Mouse (Mus musculus) heart, postnatal 0 days (tissue): ENCODE measurements at regions not wholly inside any gene's neighbourhood (a gene's known extent, or its start where the extent isn't known, plus 50 kb on each side); places are given as distances from the start of the nearest gene placed in this dataset.

Experiments
- ATAC-seq: fragments of 200-750 bp; cut with Nextera tagmentation; 2 replicates; pipeline ENCODE4 v1.8.0; 2017; ENCODE audit warnings: low read depth, moderate number of reproducible peaks, moderate library complexity; ENCODE audit not compliant: insufficient read depth
- DNase-seq: peaks from one replicate; pipeline ENCODE4 v3.0.0-alpha.2; 2016; ENCODE audit warnings: low spot score
- H3K27ac ChIP-seq: fragments of 300-500 bp; sonication (generic); 2 replicates; pipeline ENCODE4 v1.5.1; 2014; ENCODE audit warnings: low read depth, mild to moderate bottlenecking
- H3K27me3 ChIP-seq: fragments of 300-500 bp; sonication (generic); 2 replicates; pipeline ENCODE4 v1.6.1; 2014; ENCODE audit warnings: low read length, mixed read lengths; ENCODE audit not compliant: control insufficient read depth, insufficient read depth
- H3K36me3 ChIP-seq: fragments of 300-500 bp; sonication (generic); replicated peaks from 2 replicates; pipeline ENCODE4 v1.6.1; 2014; ENCODE audit warnings: low read length, mixed read lengths; ENCODE audit not compliant: control insufficient read depth, insufficient read depth
- H3K4me1 ChIP-seq: fragments of 300-500 bp; sonication (generic); 2 replicates; pipeline ENCODE4 v1.6.1; 2014; ENCODE audit warnings: antibody characterized with exemption; ENCODE audit not compliant: control insufficient read depth, insufficient read depth
- H3K4me2 ChIP-seq: fragments of 300-500 bp; sonication (generic); 2 replicates; pipeline ENCODE4 v1.6.1; 2014; ENCODE audit warnings: low read depth, mild to moderate bottlenecking, low read length, moderate library complexity
- H3K4me3 ChIP-seq: fragments of 300-500 bp; sonication (generic); 2 replicates; pipeline ENCODE4 v1.5.1; 2014; ENCODE audit warnings: low read depth, low read length
- H3K9ac ChIP-seq: fragments of 300-500 bp; sonication (generic); replicated peaks from 2 replicates; pipeline ENCODE4 v1.6.1; 2014; ENCODE audit warnings: low read depth, low read length, mixed read lengths
- H3K9me3 ChIP-seq: fragments of 300-500 bp; sonication (generic); replicated peaks from 2 replicates; pipeline ENCODE4 v1.6.1; 2016; ENCODE audit warnings: low read length; ENCODE audit not compliant: control insufficient read depth
- CTCF ChIP-seq: IDR thresholded peaks from 2 replicates; pipeline ENCODE4 v1.5.1; 2016; ENCODE audit warnings: antibody characterized with exemption, control low read depth, low read depth
- EP300 ChIP-seq: IDR thresholded peaks from 2 replicates; pipeline ENCODE4 v1.6.1; 2016; ENCODE audit warnings: antibody characterized with exemption, low read depth
- WGBS: fragments of 180-500 bp; shearing (Covaris S2); extraction: QIAGEN DNeasy Blood & Tissue Kit; methylation state at CpG from one replicate; pipeline ENCODE4 v1.1.7; 2014; 5-methylcytosine and 5-hydroxymethylcytosine counted together

- no peaks in the 10 kb centered on the region for H3K4me1 ChIP-seq
- no peak overlapping the region for H3K9ac ChIP-seq
- TF ChIP-seq EP300: no peak
- no peak for TF ChIP-seq CTCF
- DNase-seq (no peak), ATAC-seq (no peak)
- no peaks in the 10 kb centered on the region for H3K27me3 ChIP-seq
- no peak overlapping the region for H3K4me2 ChIP-seq
- 50% methylated on average over 1 of the region's 1 CpGs for WGBS
- H3K4me3 ChIP-seq: no peak overlapping the region
- H3K27ac ChIP-seq: no peak overlapping the region
- no peaks in the 10 kb centered on the region for H3K9me3 ChIP-seq
- H3K36me3 ChIP-seq: no peaks in the 10 kb centered on the region
Measured at GRCm38 (mm10) chr10:55416304-55416703, 690.4 kb upstream of the Msl3l2 start.

- H3K4me3 ChIP-seq: no peak overlapping the region
- H3K9me3 ChIP-seq: no peaks in the 10 kb centered on the region
- TF ChIP-seq EP300: no peak
- TF ChIP-seq CTCF: no peak
- H3K4me1 ChIP-seq: no peaks in the 10 kb centered on the region
- H3K9ac ChIP-seq: no peak overlapping the region
- DNase-seq (no peak), ATAC-seq (no peak)
- H3K4me2 ChIP-seq: no peak overlapping the region
- H3K27me3 ChIP-seq: no peaks in the 10 kb centered on the region
- no peaks in the 10 kb centered on the region for H3K36me3 ChIP-seq
- no peak overlapping the region for H3K27ac ChIP-seq
Measured at GRCm38 (mm10) chr10:55416769-55417168, 689.9 kb upstream of the Msl3l2 start.

GRCm38 (mm10) chr10:55422391-55422790 lies 684.3 kb upstream of the Msl3l2 start:
- H3K9me3 ChIP-seq: no peaks in the 10 kb centered on the region
- ATAC-seq: no peak
- no peak overlapping the region for H3K4me2 ChIP-seq
- DNase-seq: no peak
- no peak overlapping the region for H3K4me3 ChIP-seq
- TF ChIP-seq EP300 (no peak), CTCF (no peak)
- H3K27me3 ChIP-seq: no peaks in the 10 kb centered on the region
- H3K9ac ChIP-seq: no peak overlapping the region
- no peak overlapping the region for H3K27ac ChIP-seq
- no peaks in the 10 kb centered on the region for H3K4me1 ChIP-seq
- H3K36me3 ChIP-seq: no peaks in the 10 kb centered on the region

GRCm38 (mm10) chr10:55424943-55425342 lies 681.8 kb upstream of the Msl3l2 start:
- no peak overlapping the region for H3K4me3 ChIP-seq
- WGBS: 8% methylated on average over 4 of the region's 4 CpGs
- no peak for DNase-seq

More at GRCm38 (mm10) chr10:55424943-55425342, 681.8 kb upstream of the Msl3l2 start:
- Histone ChIP-seq H3K9me3 (no peaks in the 10 kb centered on the region), H3K27ac (no peak overlapping the region), H3K4me1 (no peaks in the 10 kb centered on the region), H3K4me2 (no peak overlapping the region), H3K9ac (no peak overlapping the region), H3K36me3 (no peaks in the 10 kb centered on the region), H3K27me3 (no peaks in the 10 kb centered on the region)
- TF ChIP-seq EP300: no peak
- TF ChIP-seq CTCF: no peak
- ATAC-seq: peak; percentile 39; the same call in 1 of the 2 replicates
